Mouse (Mus musculus): ENCODE data around the gene Rnf115.

GRCm38 (mm10) chr3:96764528-96764927 lies 37.1 kb downstream of the Rnf115 start:
- no peak for TF ChIP-seq ZC3H11A (IDR thresholded peaks at IDR 0.05; ENCODE audit: borderline replicate concordance, low read depth, low read length)
- no peak for TF ChIP-seq MAFK (IDR thresholded peaks at IDR 0.05; ENCODE audit: insufficient read depth, low read depth, low read length)
- TF ChIP-seq CHD2 (IDR thresholded peaks at IDR 0.05; ENCODE audit: low read depth, low read length), result no peak

All from ES-E14 (cell line).